ENCODE assay signal across 8 mouse cellular contexts in genomic region chr15:100460942-100461341, GRCm38 (mm10). TPM values are rescaled to one million over a fixed set of nuclear protein-coding genes. Genes with fewer than 3 reads are reported as not detected.
DNase-seq lines count a peak whose midpoint lies in the region; ATAC-seq lines count a peak whose summit lies in the region.

No protein-coding gene starts in this region.

- 0 out of 2 replicates have a peak, but pooled peaks have one; percentile 36 for ATAC-seq in forebrain, embryonic 11.5 days (replicated peaks; ENCODE audit: low FRiP score)
- no peak for ATAC-seq in forebrain, embryonic 15.5 days (replicated peaks)
- ATAC-seq in hindbrain, embryonic 16.5 days: no peak
- peak; percentile 85 for ATAC-seq in liver, embryonic 11.5 days (replicated peaks; ENCODE audit: low FRiP score)
- peak; percentile 64 for ATAC-seq in neutrophil, adult 5-6 weeks (ENCODE audit: extremely low read depth, insufficient number of reproducible peaks, low FRiP score, poor library complexity, severe bottlenecking)

- no peaks in the 10 kb centered on the region for H3K4me1 ChIP-seq in forebrain, embryonic 11.5 days (replicated peaks; ENCODE audit: control insufficient read depth, insufficient read depth, low read length)
- 0 out of 2 replicates have a peak, but pooled peaks cover 2% of the 10 kb centered on the region for H3K4me1 ChIP-seq in forebrain, embryonic 15.5 days
- H3K4me1 ChIP-seq in hindbrain, embryonic 16.5 days (ENCODE audit: control insufficient read depth, insufficient read depth, low read depth, low read length): no peaks in the 10 kb centered on the region
- 0 out of 2 replicates have a peak, but pooled peaks cover 2% of the 10 kb centered on the region for H3K4me1 ChIP-seq in liver, embryonic 11.5 days (replicated peaks; ENCODE audit: control insufficient read depth, insufficient read depth, low read length)

- H3K36me3 ChIP-seq in forebrain, embryonic 11.5 days (ENCODE audit: control insufficient read depth, insufficient read depth, low read length): no peaks in the 10 kb centered on the region
- no peaks in the 10 kb centered on the region for H3K36me3 ChIP-seq in forebrain, embryonic 15.5 days
- no peaks in the 10 kb centered on the region for H3K36me3 ChIP-seq in hindbrain, embryonic 16.5 days (ENCODE audit: control insufficient read depth, insufficient read depth, low read length)
- no peaks in the 10 kb centered on the region for H3K36me3 ChIP-seq in liver, embryonic 11.5 days (ENCODE audit: control insufficient read depth, insufficient read depth, low read length)

- peak overlapping the region; percentile 20; the same call in 1 of the 2 replicates for H3K4me2 ChIP-seq in forebrain, embryonic 11.5 days (ENCODE audit: low read depth, low read length, severe bottlenecking)
- no peak overlapping the region for H3K4me2 ChIP-seq in forebrain, embryonic 15.5 days (replicated peaks)
- H3K4me2 ChIP-seq in hindbrain, embryonic 16.5 days (ENCODE audit: low read length): peak overlapping the region; percentile 29
- H3K4me2 ChIP-seq in liver, embryonic 11.5 days: peak overlapping the region; percentile 59

- H3K27ac ChIP-seq in forebrain, embryonic 11.5 days (ENCODE audit: low read depth, low read length): no peak overlapping the region
- H3K27ac ChIP-seq in forebrain, embryonic 15.5 days (replicated peaks): no peak overlapping the region
- no peak overlapping the region for H3K27ac ChIP-seq in hindbrain, embryonic 16.5 days (ENCODE audit: low read depth, low read length)
- H3K27ac ChIP-seq in liver, embryonic 11.5 days (ENCODE audit: low read depth, low read length): no peak overlapping the region

- 8% methylated on average over 12 of the region's 12 CpGs for WGBS in forebrain, embryonic 11.5 days
- 14% methylated on average over 12 of the region's 12 CpGs for WGBS in forebrain, embryonic 15.5 days
- WGBS in hindbrain, embryonic 16.5 days: 12% methylated on average over 12 of the region's 12 CpGs
- 8% methylated on average over 12 of the region's 12 CpGs for WGBS in liver, embryonic 11.5 days

- DNase-seq in forebrain, embryonic 11.5 days (ENCODE audit: low spot score): no peak
- DNase-seq in c-Kit-positive CD71-positive TER-119-negative erythroid progenitor cells, embryonic 14.5 days (ENCODE audit: low read depth): peak; percentile 74
- DNase-seq in liver, embryonic 11.5 days (ENCODE audit: low spot score): no peak
- DNase-seq in layer of hippocampus, postnatal 14 days (ENCODE audit: low spot score in 2 of 2): no peak
- no peak for DNase-seq in frontal cortex, postnatal 36 days (ENCODE audit: low spot score in 2 of 2)

- no peak overlapping the region for H3K9ac ChIP-seq in forebrain, embryonic 11.5 days (ENCODE audit: low read length)
- H3K9ac ChIP-seq in forebrain, embryonic 15.5 days (replicated peaks): no peak overlapping the region
- no peak overlapping the region for H3K9ac ChIP-seq in hindbrain, embryonic 16.5 days (ENCODE audit: low read depth, low read length)
- H3K9ac ChIP-seq in liver, embryonic 11.5 days (ENCODE audit: low read depth, low read length): no peak overlapping the region

- no peaks in the 10 kb centered on the region for H3K27me3 ChIP-seq in forebrain, embryonic 11.5 days (ENCODE audit: control insufficient read depth, insufficient read depth, low read length)
- no peaks in the 10 kb centered on the region for H3K27me3 ChIP-seq in forebrain, embryonic 15.5 days
- H3K27me3 ChIP-seq in hindbrain, embryonic 16.5 days (replicated peaks; ENCODE audit: control insufficient read depth, insufficient read depth, low read length): no peaks in the 10 kb centered on the region
- H3K27me3 ChIP-seq in liver, embryonic 11.5 days (replicated peaks; ENCODE audit: control insufficient read depth, insufficient read depth, low read length): no peaks in the 10 kb centered on the region

- H3K4me3 ChIP-seq in forebrain, embryonic 11.5 days (ENCODE audit: low read depth, low read length): no peak overlapping the region
- H3K4me3 ChIP-seq in forebrain, embryonic 15.5 days: no peak overlapping the region
- no peak overlapping the region for H3K4me3 ChIP-seq in hindbrain, embryonic 16.5 days (ENCODE audit: low read length)
- 0 out of 2 replicates have a peak overlapping the region, but pooled peaks have one; percentile 7 for H3K4me3 ChIP-seq in liver, embryonic 11.5 days (ENCODE audit: low read depth, low read length)

- no peaks in the 10 kb centered on the region for H3K9me3 ChIP-seq in forebrain, embryonic 11.5 days (ENCODE audit: control insufficient read depth, low read length)
- H3K9me3 ChIP-seq in forebrain, embryonic 15.5 days: no peaks in the 10 kb centered on the region
- no peaks in the 10 kb centered on the region for H3K9me3 ChIP-seq in hindbrain, embryonic 16.5 days (ENCODE audit: control insufficient read depth, low read length)
- H3K9me3 ChIP-seq in liver, embryonic 11.5 days (ENCODE audit: control insufficient read depth, low read length): no peaks in the 10 kb centered on the region

RNA-seq across cellular contexts. Expression of gene Letmd1, which starts 7.9 kb away (rescaled TPM):
- polyA plus RNA-seq in forebrain, embryonic 11.5 days (2014; fragmentation: Nextera tagmentation; extraction: Ambion mirVana): 41.3 and 46.6 TPM in 2 replicates
- polyA plus RNA-seq in forebrain, embryonic 15.5 days (2015; fragmentation: Nextera tagmentation; extraction: Ambion mirVana): 51.5 and 52.3 TPM in 2 replicates
- 59.3 and 62.0 TPM in 2 replicates for polyA plus RNA-seq in hindbrain, embryonic 16.5 days (2015; fragmentation: Nextera tagmentation; extraction: Ambion mirVana)
- polyA plus RNA-seq in liver, embryonic 11.5 days (2014; fragmentation: Nextera tagmentation; extraction: Ambion mirVana): 34.2 and 36.0 TPM in 2 replicates
- 28.9 and 30.2 TPM in 2 replicates for total RNA-seq in neutrophil, adult 5-6 weeks (2017)
- total RNA-seq in layer of hippocampus, postnatal 14 days (2021): 10 to 100 TPM; 61.1 to 66.6 TPM

RNA-seq across cellular contexts. Expression of gene Csrnp2, which starts 34.3 kb away (rescaled TPM):
- polyA plus RNA-seq in forebrain, embryonic 11.5 days (2014; fragmentation: Nextera tagmentation; extraction: Ambion mirVana): 26.3 and 26.4 TPM in 2 replicates
- 54.9 and 55.6 TPM in 2 replicates for polyA plus RNA-seq in forebrain, embryonic 15.5 days (2015; fragmentation: Nextera tagmentation; extraction: Ambion mirVana)
- 36.3 and 43.4 TPM in 2 replicates for polyA plus RNA-seq in hindbrain, embryonic 16.5 days (2015; fragmentation: Nextera tagmentation; extraction: Ambion mirVana)
- polyA plus RNA-seq in liver, embryonic 11.5 days (2014; fragmentation: Nextera tagmentation; extraction: Ambion mirVana): 6.5 and 7.5 TPM in 2 replicates
- 2.9 and 3.1 TPM in 2 replicates for total RNA-seq in neutrophil, adult 5-6 weeks (2017)
- 10 to 100 TPM; 27.6 to 28.9 TPM for total RNA-seq in layer of hippocampus, postnatal 14 days (2021)

RNA-seq across cellular contexts. Expression of gene Slc11a2, which starts 36.1 kb away (rescaled TPM):
- polyA plus RNA-seq in forebrain, embryonic 11.5 days (2014; fragmentation: Nextera tagmentation; extraction: Ambion mirVana): 18.0 and 23.2 TPM in 2 replicates
- polyA plus RNA-seq in forebrain, embryonic 15.5 days (2015; fragmentation: Nextera tagmentation; extraction: Ambion mirVana): 22.2 and 23.5 TPM in 2 replicates
- 24.9 and 30.8 TPM in 2 replicates for polyA plus RNA-seq in hindbrain, embryonic 16.5 days (2015; fragmentation: Nextera tagmentation; extraction: Ambion mirVana)
- polyA plus RNA-seq in liver, embryonic 11.5 days (2014; fragmentation: Nextera tagmentation; extraction: Ambion mirVana): 51.2 and 55.4 TPM in 2 replicates
- 7.6 and 7.9 TPM in 2 replicates for total RNA-seq in neutrophil, adult 5-6 weeks (2017)
- total RNA-seq in layer of hippocampus, postnatal 14 days (2021): 10 to 100 TPM; 61.4 to 65.1 TPM

RNA-seq across cellular contexts. Expression of gene Gm5475, which starts 39.0 kb away (rescaled TPM):
- not detected in 2 replicates for polyA plus RNA-seq in forebrain, embryonic 11.5 days (2014; fragmentation: Nextera tagmentation; extraction: Ambion mirVana)
- polyA plus RNA-seq in forebrain, embryonic 15.5 days (2015; fragmentation: Nextera tagmentation; extraction: Ambion mirVana): 0.06 TPM in 1 of 2 replicates, not detected in the other
- polyA plus RNA-seq in hindbrain, embryonic 16.5 days (2015; fragmentation: Nextera tagmentation; extraction: Ambion mirVana): 0.11 and 0.16 TPM in 2 replicates
- polyA plus RNA-seq in liver, embryonic 11.5 days (2014; fragmentation: Nextera tagmentation; extraction: Ambion mirVana): 0.10 TPM in 1 of 2 replicates, not detected in the other
- total RNA-seq in neutrophil, adult 5-6 weeks (2017): not detected in 2 replicates
- total RNA-seq in layer of hippocampus, postnatal 14 days (2021): not detected

Comparison
In these comparisons a context has a peak if more than half of its experiments do, and no peak if none do; other contexts are left out.
1. ATAC-seq: peak in forebrain, embryonic 11.5 days (single experiment), liver, embryonic 11.5 days (single experiment) and neutrophil, adult 5-6 weeks (single experiment); none in forebrain, embryonic 15.5 days (single experiment) and hindbrain, embryonic 16.5 days (single experiment).